Mouse (Mus musculus) left cerebral cortex, postnatal 10 days (tissue): Measurements from ENCODE around the gene Slc39a2. TPM values are rescaled to one million over a fixed set of nuclear protein-coding genes. Genes with fewer than 3 reads are reported as not detected.
"Not testable (repeated sequence)": the region's sequence is repeated elsewhere in the genome, so short reads cannot be mapped to it uniquely, and the experiment has no call there.

Experiments
- DNase-seq, 2 experiments: peaks; one replicate each; pipeline ENCODE4 v3.0.0; 2021 to 2022; ENCODE audit warnings: low spot score in 2 of 2, mixed read lengths in 1 of 2; ENCODE audit errors: extremely low spot score in 1 of 2
- intact Hi-C: fragments of 180-260 bp; cut with DNase I; formaldehyde crosslinking; loops from one replicate; pipeline ENCODE4 v1.15.1; 2025
- total RNA-seq, 2 experiments: library from RNA; stranded (reverse); gene quantifications; 2 replicates each; pipeline ENCODE4 v1.2.3; 2021

Gene Slc39a2
- total RNA-seq = 1 to 10 TPM; 3.6 to 4.5 TPM

DNA sequence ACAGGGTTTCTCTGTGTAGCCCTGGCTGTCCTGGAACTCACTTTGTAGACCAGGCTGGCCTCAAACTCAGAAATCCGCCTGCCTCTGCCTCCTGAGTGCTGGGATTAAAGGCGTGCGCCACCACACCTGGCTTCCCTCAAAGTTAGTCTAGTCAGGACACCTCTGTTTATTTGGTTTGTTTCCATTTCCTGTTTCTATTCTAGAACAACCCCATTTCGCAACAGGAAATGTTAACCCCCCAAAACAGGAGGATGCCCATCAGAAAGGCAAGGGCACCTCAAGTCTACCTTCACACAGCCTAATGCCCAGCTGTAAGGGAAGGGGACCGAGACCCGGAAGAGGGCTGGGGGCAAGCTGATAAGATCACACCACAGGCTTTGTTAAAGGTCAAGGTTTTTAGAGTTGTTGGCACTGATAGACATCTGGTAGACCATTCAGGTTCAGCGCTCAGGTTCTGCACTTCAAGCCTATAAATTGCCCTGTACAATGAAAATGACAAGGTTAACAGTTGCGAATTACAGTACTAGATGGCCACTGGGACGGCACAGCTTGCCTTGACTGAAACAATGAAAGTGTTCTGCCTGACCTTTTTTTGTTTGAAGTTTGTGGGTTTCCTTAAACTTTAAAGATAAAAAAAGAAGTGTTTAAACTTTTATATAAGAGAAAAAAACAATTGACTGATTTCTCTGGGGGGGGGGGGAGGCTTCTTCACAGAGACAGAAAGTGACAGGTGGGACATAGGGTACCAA lies at the start of gene Slc39a2:
Slc39a2 (plus strand) TSS at position 699 of the 749 bp plus-strand sequence.
- intact Hi-C loops = no loop called here
- DNase-seq = no peak

DNA sequence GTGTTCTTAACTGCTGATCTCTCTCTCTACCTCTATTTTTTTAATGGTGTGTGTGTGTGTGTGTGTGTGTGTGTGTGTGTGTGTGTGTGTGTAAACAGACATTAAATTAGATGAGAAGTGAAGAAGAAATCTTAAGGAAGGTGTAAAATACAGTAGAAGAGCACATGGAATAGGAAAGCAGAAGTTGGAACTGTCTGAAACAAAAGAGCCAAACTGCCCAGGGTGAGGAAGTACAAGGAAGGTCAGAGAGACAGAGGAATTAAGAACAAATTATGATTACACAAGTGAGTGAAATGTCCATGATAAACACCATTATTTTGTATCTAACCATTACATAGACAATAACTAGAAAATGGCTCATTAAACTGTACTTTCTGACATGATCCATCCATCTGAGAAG lies 48.8 kb upstream of the Slc39a2 start:
- no peak for DNase-seq
- intact Hi-C loops = loop anchor here (10.0 kb wide), 1 partner anchor 59 kb away; no protein-coding TSS in a partner anchor

DNA sequence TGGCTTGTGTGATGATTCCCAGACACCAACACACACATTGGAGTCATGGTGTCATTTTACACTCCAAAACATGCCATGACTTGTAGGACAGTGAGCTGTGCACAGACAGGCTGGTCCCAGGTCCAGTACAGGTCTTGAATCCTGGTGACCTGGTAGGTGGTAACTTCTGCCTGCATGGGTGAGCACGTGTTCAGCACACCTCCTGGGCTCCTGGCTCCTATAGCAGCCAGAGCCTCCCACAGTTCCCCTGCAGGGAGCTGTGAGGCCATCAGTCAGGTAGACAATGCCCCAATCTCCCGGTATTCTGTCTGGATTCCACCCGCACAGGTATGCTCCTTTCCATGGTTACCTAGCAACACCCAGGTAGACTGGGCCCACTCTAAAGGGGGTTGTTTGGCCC lies 46.1 kb upstream of the Slc39a2 start:
- DNase-seq = no peak
- intact Hi-C loops = loop anchor here (10.0 kb wide), 1 partner anchor 62 kb away; no protein-coding TSS in a partner anchor

DNA sequence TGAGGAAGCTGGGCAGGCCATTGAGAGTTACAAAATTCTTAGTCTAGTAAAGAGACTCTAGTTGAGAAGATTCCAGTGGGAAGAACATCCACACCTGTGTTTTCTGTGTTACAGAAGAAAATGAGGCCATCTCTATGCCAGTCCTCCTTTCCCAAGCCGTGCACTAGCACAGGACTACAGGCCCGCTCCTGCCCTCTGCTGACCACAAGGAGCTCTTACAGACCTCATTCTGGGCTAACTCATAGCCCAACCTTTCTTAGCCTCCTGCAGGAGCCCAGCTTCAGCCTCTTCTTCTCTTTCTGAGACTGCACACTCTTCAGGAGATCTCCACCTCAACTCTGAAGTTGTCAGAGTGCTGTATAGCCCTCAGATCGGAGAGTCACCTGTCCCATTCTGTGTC lies 41.7 kb upstream of the Slc39a2 start:
- intact Hi-C loops, DNase-seq: not testable (repeated sequence)

DNA sequence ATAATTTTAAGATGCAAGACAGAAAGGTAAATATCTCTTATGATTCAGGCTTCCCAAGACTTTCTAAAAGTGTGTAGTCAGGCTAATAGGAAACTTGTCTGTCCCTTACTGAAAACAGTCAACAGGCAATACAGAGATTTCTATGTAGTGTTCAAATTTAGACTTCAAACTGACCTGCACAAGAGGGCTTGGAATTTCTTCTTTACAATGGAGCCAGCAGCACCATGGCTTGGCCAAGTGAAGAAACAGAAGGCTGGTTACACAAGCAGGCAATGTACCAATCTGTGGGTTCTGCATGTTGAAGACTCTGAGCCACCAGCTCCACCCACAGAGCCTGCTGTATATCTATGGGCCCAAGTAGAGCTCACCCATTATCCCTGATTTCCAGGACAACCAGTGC lies 39.3 kb upstream of the Slc39a2 start, which contains the start of gene Ear6:
Ear6 (plus strand) TSS at position 301 of the 400 bp plus-strand sequence.
- intact Hi-C loops = no loop called here
- no peak for DNase-seq

DNA sequence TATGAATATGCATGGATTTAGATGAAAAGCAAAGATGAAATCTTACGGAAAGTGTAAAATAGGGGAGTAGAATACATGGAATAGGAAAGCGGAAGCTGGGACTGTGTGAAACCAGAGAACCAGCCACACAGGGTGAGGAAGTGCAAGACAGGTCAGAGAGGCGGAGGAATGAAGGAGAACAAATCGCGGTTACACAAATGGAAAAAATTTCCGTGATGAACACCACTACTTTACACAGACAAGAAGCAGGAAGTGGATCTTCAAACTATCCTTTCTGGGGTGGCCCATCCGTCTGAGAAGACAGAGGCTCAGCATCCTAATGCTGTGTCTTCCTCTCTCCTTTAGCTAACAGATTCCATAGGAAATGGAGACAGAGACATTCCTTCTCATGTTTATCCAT lies 37.4 kb upstream of the Slc39a2 start:
- intact Hi-C loops, DNase-seq: not testable (repeated sequence)

DNA sequence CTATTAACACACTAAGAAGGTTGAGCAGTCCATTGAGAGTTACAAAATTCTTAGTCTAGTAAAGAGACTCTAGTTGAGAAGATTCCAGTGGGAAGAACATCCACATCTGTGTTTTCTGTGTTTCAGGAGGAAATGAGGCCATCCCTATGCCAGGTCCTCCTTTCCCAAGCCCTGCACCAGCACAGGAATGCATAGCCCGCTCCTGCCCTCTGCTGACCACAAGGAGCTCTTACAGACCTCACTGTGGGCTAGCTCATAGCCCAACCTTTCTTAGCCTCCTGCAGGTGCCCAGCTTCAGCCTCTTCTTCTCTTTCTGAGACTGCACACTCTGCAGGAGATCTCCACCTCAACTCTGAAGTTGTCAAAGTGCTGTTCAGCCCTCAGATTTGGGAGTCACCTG lies 29.1 kb upstream of the Slc39a2 start:
- intact Hi-C loops, DNase-seq: not testable (repeated sequence)

DNA sequence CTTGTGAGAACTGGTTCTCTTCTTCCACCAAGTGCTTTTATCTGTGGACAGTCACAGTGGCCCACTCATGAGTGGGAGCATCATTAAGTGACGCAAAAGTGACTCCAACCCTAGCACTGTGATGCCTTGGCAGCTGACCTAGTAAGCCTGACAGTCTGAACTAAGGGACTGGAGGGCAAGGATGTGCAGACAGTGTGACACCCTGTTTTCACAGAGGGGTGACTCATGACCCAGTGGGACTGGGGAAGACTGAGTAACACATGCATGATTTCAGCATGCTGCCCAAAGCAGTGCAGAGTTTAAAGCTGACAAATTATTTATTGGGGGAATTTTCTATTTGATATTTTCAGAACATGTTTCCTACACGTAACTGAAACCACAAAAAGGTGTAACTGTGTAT lies 21.9 kb upstream of the Slc39a2 start:
- DNase-seq = no peak
- intact Hi-C loops = no loop called here

DNA sequence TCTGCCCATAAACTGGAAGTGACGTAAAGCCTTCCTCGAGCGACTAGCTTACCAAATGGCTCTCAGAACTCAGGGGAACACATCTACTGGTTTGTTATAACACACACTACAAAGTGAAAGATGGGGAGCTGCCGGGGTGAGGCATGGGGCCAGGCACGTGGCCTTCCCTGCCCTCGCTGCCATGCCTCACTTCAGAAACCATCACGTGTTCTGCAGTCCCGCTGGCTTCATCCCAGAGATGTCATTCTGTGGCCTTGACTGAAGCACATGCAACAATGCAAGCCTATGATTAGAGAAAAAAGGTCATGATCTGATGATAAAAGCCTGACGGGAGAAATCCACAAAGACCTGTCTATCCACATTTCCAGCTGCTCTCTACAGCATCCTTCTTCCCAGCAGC lies 20.9 kb upstream of the Slc39a2 start:
- intact Hi-C loops = no loop called here
- DNase-seq = no peak

DNA sequence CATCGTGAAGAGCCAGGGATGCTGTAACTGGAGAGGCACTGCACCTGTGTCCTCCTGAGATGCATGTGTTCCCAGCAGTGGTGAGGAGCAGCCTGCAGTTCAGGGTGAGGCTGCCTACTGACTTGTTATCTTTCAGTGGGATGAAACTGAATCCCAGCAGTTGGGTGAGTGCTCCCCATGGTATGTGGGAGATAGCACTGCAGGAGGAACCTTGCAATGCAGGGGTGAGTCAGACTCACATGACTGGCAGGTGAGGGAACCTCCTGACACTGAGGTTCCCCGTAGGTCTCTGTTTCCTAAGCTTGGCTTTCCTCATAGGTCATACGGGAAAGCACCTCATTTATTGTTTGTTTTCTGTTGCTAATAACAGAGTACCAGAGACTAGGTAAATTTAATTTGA lies 15.2 kb upstream of the Slc39a2 start:
- intact Hi-C loops = no loop called here
- DNase-seq = no peak

DNA sequence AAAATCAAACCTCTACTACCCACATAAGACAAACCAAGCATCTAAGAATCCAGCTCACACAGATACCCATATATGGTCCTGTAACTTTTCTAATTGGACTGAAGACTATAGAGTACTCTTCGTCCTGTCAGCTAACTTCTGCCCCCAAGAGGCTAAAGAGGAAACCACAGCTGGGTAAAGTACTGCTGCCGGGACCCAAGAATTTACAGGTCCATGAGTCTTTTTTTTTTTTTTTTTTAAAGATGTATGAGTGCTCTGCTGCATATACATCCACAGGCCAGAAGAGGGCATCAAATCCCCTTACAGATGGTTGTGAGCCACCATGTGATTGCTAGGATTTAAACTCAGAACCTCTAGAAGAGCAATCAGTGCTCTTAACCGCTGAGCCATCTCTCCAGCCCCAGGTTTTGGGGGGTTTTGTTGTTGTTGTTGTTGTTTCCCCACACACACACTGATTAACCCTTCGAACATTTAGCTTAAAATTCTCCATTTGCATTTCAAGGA lies 9.1 kb upstream of the Slc39a2 start:
- DNase-seq = peak; percentile 56 to 79
- intact Hi-C loops = loop anchor here (5.0 kb wide), 2 partner anchors 119 to 139 kb away; partner anchors contain the start of gene Zfp219

DNA sequence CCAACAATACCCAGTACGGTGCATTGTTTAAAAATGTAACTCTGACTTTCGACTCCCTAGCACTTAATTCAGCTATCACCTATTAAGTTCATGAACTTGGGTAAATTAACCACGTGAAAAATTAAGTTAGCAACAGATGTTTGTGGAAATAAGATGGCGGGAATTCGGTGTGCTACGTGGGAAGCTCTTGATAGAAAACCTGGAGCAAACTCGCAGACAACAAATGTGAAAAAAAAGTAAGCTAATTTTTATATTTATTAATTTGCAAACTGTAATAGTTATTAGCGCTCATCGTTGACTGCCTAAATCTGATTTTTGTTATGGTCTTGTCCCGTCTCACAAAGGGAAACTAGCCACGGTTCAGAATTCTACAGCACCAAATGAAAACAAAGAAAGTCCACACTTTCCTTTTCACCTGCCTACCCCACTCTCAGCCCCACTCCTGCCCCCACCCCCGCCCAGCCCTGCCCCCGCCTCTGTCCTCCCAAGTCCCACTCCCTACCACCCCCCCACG lies 8.6 kb upstream of the Slc39a2 start:
- intact Hi-C loops = loop anchor here (5.0 kb wide), 2 partner anchors 118 to 138 kb away; partner anchors contain the start of gene Zfp219
- DNase-seq = no peak

DNA sequence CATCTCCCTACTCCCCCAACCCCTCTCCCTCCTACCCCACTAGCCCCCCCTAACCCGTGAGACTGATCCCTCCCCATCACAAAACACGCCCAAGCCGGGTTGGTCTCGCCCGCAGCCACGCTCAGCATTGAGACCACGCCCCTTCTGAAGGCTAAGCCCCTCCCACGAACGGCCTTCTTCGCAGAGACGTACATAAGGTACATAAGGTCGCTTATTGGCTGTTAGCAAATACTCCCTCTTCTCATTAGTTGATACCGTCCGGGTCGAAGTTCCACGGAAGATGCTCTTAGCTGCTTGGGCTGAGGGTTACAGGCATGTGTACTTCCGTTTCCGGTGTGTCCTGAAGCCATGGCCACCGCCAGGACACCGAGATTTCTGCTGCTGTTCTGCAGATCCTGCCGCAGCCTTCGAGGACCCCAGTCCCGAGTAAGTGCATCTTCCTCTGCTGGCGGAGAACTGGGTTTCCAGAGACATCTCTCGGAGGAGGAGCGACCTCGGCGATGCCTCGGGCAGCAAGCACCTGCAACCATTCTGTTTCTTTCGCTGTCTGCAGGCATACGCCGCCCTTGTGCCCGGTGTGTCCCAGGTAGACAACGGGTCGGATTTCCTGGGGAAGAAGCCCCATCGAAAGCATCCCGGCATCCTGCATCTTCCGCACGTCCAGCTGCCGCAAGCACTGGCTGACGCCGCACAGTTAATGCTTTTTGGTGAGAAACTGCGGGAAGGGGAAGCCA lies 7.9 kb upstream of the Slc39a2 start, which contains the start of gene Mettl17:
Mettl17 (plus strand) TSS at position 245 of the 734 bp plus-strand sequence.
- DNase-seq = peak; percentile 94 to 96
- intact Hi-C loops = loop anchor here (5.0 kb wide), 2 partner anchors 118 to 138 kb away; partner anchors contain the start of gene Zfp219

DNA sequence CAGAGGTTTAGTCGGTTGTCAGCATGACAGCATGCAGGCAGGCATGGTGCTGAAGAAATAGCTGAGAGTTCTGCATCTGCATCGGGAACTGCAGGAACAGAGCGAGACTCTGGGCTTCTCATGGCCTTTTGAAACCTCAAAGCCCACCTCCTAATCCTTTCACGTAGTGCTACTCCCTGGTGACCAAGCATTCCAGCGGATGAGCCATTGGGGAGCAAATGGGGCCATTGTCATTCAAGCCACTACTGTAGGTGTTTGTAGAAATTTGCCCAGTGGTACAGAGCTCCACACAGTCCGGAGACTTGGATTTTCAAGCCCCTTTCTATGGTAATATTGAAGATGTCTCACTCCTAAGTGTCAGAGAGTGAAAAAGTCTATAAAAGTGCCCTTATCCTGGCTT lies 6.6 kb upstream of the Slc39a2 start:
- intact Hi-C loops = no loop called here
- no peak for DNase-seq

DNA sequence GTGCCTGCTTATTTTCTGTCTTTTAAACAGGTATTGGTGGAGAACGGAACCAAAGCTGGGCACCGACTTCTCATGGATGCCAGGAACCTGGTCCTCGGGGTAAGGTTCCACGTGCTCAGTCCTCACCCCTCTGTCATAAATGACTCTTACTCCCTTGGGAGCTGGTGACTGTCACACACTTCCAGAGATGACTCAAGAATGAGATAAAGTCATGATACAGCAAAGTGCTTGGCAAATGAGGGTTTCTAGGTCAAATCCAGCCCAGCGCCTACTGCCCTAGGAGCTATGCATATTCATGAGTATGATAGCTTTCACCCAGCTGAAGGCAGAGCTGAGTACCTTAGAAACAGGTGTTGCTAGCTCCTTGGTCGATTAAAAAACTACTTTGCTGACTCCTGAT lies 2.9 kb upstream of the Slc39a2 start:
- no peak for DNase-seq
- intact Hi-C loops = no loop called here

DNA sequence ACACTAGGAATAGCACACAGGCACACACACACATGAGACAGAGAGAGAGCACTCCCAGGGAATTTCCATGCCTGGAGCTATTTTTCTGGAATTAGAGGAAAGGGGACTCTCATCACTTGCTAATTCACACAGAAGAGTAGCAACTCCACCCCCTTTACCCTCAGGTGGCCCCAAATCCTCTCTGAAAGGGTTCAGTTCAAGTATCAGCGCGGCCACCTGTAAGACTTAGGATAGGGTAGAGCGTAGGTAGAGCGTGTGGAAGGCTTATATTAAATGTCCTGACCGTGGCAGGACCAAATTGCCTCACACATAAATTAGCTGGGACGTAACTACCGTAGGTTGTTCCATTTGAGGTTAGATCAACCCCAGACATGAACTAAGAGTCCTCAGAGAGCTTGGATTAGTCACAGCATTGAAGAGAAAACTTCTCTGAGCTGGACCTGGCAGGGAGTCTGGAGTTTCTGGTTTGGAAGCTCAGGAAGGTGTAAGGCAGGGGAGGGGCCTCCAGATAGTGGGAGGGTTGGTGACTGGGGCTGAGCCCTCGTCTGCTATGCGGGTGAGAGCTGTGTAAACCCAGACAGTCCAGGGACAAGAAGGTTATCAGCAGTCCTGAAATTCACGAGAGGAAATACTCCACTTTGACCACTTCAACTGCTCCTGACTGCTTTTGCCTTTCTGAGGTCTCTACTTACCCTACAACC lies 555 bp downstream of the Slc39a2 start:
- no peak for DNase-seq
- intact Hi-C loops = no loop called here

DNA sequence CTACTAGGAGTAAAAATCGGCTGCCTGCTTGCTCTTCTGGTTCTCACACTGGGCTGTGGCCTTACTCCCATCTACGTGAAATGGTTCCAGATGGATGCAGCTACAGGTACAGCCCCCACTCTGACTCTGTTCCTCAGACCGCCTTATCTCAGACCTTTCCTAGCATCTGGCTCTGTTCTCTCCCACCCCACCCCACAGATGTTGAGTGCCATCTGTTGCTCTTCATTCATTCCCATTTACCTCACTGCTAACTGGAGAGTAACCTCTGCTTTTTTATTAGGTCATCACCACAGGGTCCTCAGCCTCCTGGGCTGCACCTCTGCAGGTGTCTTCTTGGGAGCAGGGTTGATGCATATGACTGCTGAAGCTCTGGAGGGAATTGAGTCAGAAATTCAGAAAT lies 1.1 kb downstream of the Slc39a2 start:
- intact Hi-C loops = no loop called here

DNA sequence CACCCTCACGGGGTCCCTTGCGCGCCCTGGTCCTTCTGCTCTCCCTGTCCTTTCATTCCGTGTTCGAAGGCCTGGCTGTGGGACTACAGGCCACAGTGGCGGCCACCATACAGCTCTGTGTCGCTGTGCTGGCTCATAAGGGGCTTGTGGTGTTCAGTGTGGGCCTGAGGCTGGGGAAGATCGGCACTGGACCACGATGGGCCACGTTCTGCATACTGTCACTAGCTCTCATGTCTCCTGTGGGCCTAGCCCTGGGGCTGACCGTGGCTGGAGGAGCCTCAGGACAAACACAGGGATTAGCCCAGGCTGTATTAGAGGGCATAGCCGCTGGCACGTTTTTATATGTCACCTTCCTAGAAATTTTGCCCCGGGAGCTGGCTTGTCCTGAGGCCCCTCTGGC lies 2.4 kb downstream of the Slc39a2 start:
- DNase-seq = no peak
- intact Hi-C loops = no loop called here

More for the DNA sequence above, 1.1 kb downstream of the Slc39a2 start:
- DNase-seq = no peak

DNA sequence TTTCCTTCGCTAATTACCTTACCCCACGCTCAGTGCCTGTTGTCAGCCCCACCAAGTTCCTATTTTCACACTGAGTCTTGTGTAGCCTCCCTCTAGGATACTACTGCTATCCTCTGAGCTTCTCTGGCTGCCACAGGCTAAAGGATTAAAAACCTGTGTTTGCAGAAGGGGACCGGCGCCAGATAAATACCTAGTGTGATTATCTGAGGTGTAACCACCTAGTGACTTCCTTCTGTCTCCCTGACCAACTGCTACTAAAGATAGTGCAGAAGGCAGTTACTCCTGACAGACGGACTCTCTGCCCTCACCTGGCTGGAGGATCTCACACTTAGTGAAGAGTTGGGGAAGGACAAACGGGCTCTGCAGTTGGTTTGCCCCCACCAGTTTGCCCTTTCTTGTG lies 3.3 kb downstream of the Slc39a2 start:
- no peak for DNase-seq
- intact Hi-C loops = no loop called here
